Mouse (Mus musculus) heart, embryonic 11.5 days (tissue): ENCODE measurements around the gene Gk. TPM values are rescaled to one million over a fixed set of nuclear protein-coding genes. Genes with fewer than 3 reads are reported as not detected.

Experiments
- ATAC-seq: fragments of 200-750 bp; cut with Nextera tagmentation; replicated peaks from 2 replicates; pipeline ENCODE4 v1.8.0; 2017; ENCODE audit warnings: moderate library complexity; ENCODE audit not compliant: insufficient number of reproducible peaks, low FRiP score, low TSS enrichment
- H3K27ac ChIP-seq: fragments of 300-500 bp; sonication (generic); 2 replicates; pipeline ENCODE4 v1.5.1; 2014; ENCODE audit warnings: mild to moderate bottlenecking, low read depth, low read length
- H3K27me3 ChIP-seq: fragments of 300-500 bp; sonication (generic); 2 replicates; pipeline ENCODE4 v1.6.1; 2014; ENCODE audit warnings: mild to moderate bottlenecking, low read length, mixed read lengths; ENCODE audit not compliant: control insufficient read depth, insufficient read depth
- H3K36me3 ChIP-seq: fragments of 300-500 bp; sonication (generic); 2 replicates; pipeline ENCODE4 v1.6.1; 2014; ENCODE audit warnings: mild to moderate bottlenecking, low read length, moderate library complexity, mixed read lengths; ENCODE audit not compliant: control insufficient read depth, insufficient read depth
- H3K4me1 ChIP-seq: fragments of 300-500 bp; sonication (generic); 2 replicates; pipeline ENCODE4 v1.6.1; 2014; ENCODE audit warnings: low read length; ENCODE audit not compliant: control insufficient read depth, insufficient read depth
- H3K4me2 ChIP-seq: fragments of 300-500 bp; sonication (generic); 2 replicates; pipeline ENCODE4 v1.6.1; 2014; ENCODE audit warnings: mild to moderate bottlenecking, moderate library complexity
- H3K4me3 ChIP-seq: fragments of 300-500 bp; sonication (generic); 2 replicates; pipeline ENCODE4 v1.5.1; 2014; ENCODE audit warnings: low read depth, low read length
- H3K9ac ChIP-seq: fragments of 300-500 bp; sonication (generic); 2 replicates; pipeline ENCODE4 v1.6.1; 2014; ENCODE audit warnings: mild to moderate bottlenecking, low read depth, low read length, moderate library complexity
- H3K9me3 ChIP-seq: fragments of 300-500 bp; sonication (generic); replicated peaks from 2 replicates; pipeline ENCODE4 v1.6.1; 2016; ENCODE audit warnings: low read length; ENCODE audit not compliant: control insufficient read depth
- WGBS: fragments of 180-500 bp; shearing (Covaris S2); extraction: QIAGEN DNeasy Blood & Tissue Kit; methylation state at CpG from one replicate; pipeline ENCODE4 v1.1.7; 2014; ENCODE audit not compliant: insufficient replicate concordance; 5-methylcytosine and 5-hydroxymethylcytosine counted together
- polyA plus RNA-seq: library from polyadenylated mRNA; unstranded; fragments of >200 nt; fragmentation: Nextera tagmentation; extraction: Ambion mirVana; gene quantifications from 2 replicates; pipeline ENCODE4 v1.2.1, GENCODE M21; 2014

Gene Gk
- polyA plus RNA-seq = 15.3 and 19.2 TPM in 2 replicates

GRCm38 (mm10) chrX:85776544-85777087 is at the start of gene Gk:
Gk (minus strand) TSS chrX:85776819.
- ATAC-seq = peak; percentile 98
- H3K9me3 ChIP-seq = no peaks in the 10 kb centered on the region
- H3K4me2 ChIP-seq = peak within 1 kb of the TSS; percentile 65
- no peaks in the 10 kb centered on the region for H3K36me3 ChIP-seq
- no peaks in the 10 kb centered on the region for H3K4me1 ChIP-seq
- H3K27me3 ChIP-seq = no peaks in the 10 kb centered on the region
- peak within 1 kb of the TSS; percentile 74 for H3K9ac ChIP-seq
- 13% methylated on average over 25 of the region's 45 CpGs for WGBS
- peak within 1 kb of the TSS; percentile 92 for H3K27ac ChIP-seq
- peak within 1 kb of the TSS; percentile 49 for H3K4me3 ChIP-seq

- WGBS = 72% methylated on average over 4 of the region's 4 CpGs
- Histone ChIP-seq H3K27me3 (no peaks in the 10 kb centered on the region), H3K9ac (no peak overlapping the region), H3K9me3 (no peaks in the 10 kb centered on the region), H3K27ac (no peak overlapping the region), H3K4me3 (no peak overlapping the region), H3K4me1 (no peaks in the 10 kb centered on the region), H3K4me2 (no peak overlapping the region), H3K36me3 (no peaks in the 10 kb centered on the region)
- ATAC-seq = no peak
Measured at GRCm38 (mm10) chrX:85804706-85805376, 28.2 kb upstream of the Gk start.

- H3K4me1 ChIP-seq = no peaks in the 10 kb centered on the region
- H3K9me3 ChIP-seq = no peaks in the 10 kb centered on the region
- no peak for ATAC-seq
- no peak overlapping the region for H3K27ac ChIP-seq
- no peaks in the 10 kb centered on the region for H3K36me3 ChIP-seq
- H3K4me3 ChIP-seq = no peak overlapping the region
- H3K27me3 ChIP-seq = no peaks in the 10 kb centered on the region
- H3K9ac ChIP-seq = no peak overlapping the region
- no peak overlapping the region for H3K4me2 ChIP-seq
Measured at GRCm38 (mm10) chrX:85803006-85803405, 26.4 kb upstream of the Gk start.

GRCm38 (mm10) chrX:85797449-85797848 is 20.8 kb upstream of the Gk start:
- no peak overlapping the region for H3K27ac ChIP-seq
- no peaks in the 10 kb centered on the region for H3K9me3 ChIP-seq
- H3K9ac ChIP-seq = no peak overlapping the region
- no peaks in the 10 kb centered on the region for H3K27me3 ChIP-seq
- no peaks in the 10 kb centered on the region for H3K4me1 ChIP-seq
- no peaks in the 10 kb centered on the region for H3K36me3 ChIP-seq
- 83% methylated on average over 2 of the region's 2 CpGs for WGBS
- H3K4me2 ChIP-seq = no peak overlapping the region
- no peak for ATAC-seq
- H3K4me3 ChIP-seq = no peak overlapping the region

GRCm38 (mm10) chrX:85778346-85778745 is 1.7 kb upstream of the Gk start:
- no peak for ATAC-seq
- Histone ChIP-seq H3K36me3 (no peaks in the 10 kb centered on the region), H3K4me2 (no peak overlapping the region), H3K4me3 (no peak overlapping the region), H3K4me1 (no peaks in the 10 kb centered on the region), H3K9me3 (no peaks in the 10 kb centered on the region), H3K27me3 (no peaks in the 10 kb centered on the region), H3K27ac (no peak overlapping the region), H3K9ac (no peak overlapping the region)
- WGBS = 77% methylated on average over 3 of the region's 3 CpGs

GRCm38 (mm10) chrX:85777141-85777540 is 522 bp upstream of the Gk start:
- H3K4me1 ChIP-seq = no peaks in the 10 kb centered on the region
- no peaks in the 10 kb centered on the region for H3K9me3 ChIP-seq
- peak; percentile 64 for ATAC-seq
- H3K36me3 ChIP-seq = no peaks in the 10 kb centered on the region
- no peaks in the 10 kb centered on the region for H3K27me3 ChIP-seq
- WGBS = 18% methylated on average over 17 of the region's 17 CpGs
- H3K4me2 ChIP-seq = peak overlapping the region; percentile 60
- peak overlapping the region; percentile 92 for H3K27ac ChIP-seq
- peak overlapping the region; percentile 74 for H3K9ac ChIP-seq
- H3K4me3 ChIP-seq = peak overlapping the region; percentile 49

GRCm38 (mm10) chrX:85775879-85776543 is 608 bp downstream of the Gk start:
- H3K36me3 ChIP-seq = no peaks in the 10 kb centered on the region
- H3K9me3 ChIP-seq = no peaks in the 10 kb centered on the region
- peak overlapping the region; percentile 66 for H3K9ac ChIP-seq
- H3K27me3 ChIP-seq = no peaks in the 10 kb centered on the region
- peak; percentile 46 for ATAC-seq
- no peaks in the 10 kb centered on the region for H3K4me1 ChIP-seq
- H3K4me3 ChIP-seq = peak overlapping the region; percentile 49
- peak overlapping the region; percentile 65 for H3K4me2 ChIP-seq
- peak overlapping the region; percentile 71 for H3K27ac ChIP-seq
- WGBS = 18% methylated on average over 22 of the region's 22 CpGs

GRCm38 (mm10) chrX:85771303-85771702 is 5.3 kb downstream of the Gk start:
- no peak overlapping the region for H3K27ac ChIP-seq
- 80% methylated on average over 3 of the region's 3 CpGs for WGBS
- H3K4me2 ChIP-seq = no peak overlapping the region
- H3K4me1 ChIP-seq = no peaks in the 10 kb centered on the region
- H3K9ac ChIP-seq = no peak overlapping the region
- H3K4me3 ChIP-seq = no peak overlapping the region
- no peaks in the 10 kb centered on the region for H3K9me3 ChIP-seq
- no peaks in the 10 kb centered on the region for H3K36me3 ChIP-seq
- no peak for ATAC-seq
- no peaks in the 10 kb centered on the region for H3K27me3 ChIP-seq
